Mouse (Mus musculus) lung, embryonic 16.5 days (tissue): ENCODE measurements at regions not wholly inside any gene's neighbourhood (a gene's known extent, or its start where the extent isn't known, plus 50 kb on each side); places are given as distances from the start of the nearest gene placed in this dataset.
A peak's percentile ranks its signal among the peaks of the same experiment; 100 is the strongest.

ENCODE experiments used
- ATAC-seq: fragments of 200-750 bp; cut with Nextera tagmentation; 2 replicates; pipeline ENCODE4 v1.8.0; 2017; ENCODE audit warnings: low read depth, mild to moderate bottlenecking, moderate library complexity
- H3K27ac ChIP-seq: fragments of 300-500 bp; sonication (generic); 2 replicates; pipeline ENCODE4 v1.5.1; 2014; ENCODE audit warnings: mild to moderate bottlenecking, control low read depth, low read length
- H3K27me3 ChIP-seq: fragments of 300-500 bp; sonication (generic); 2 replicates; pipeline ENCODE4 v1.6.1; 2014; ENCODE audit warnings: low read depth, low read length, mixed read lengths; ENCODE audit not compliant: control insufficient read depth, insufficient read depth
- H3K36me3 ChIP-seq: fragments of 300-500 bp; sonication (generic); 2 replicates; pipeline ENCODE4 v1.6.1; 2014; ENCODE audit warnings: low read length; ENCODE audit not compliant: control insufficient read depth, insufficient read depth
- H3K4me1 ChIP-seq: fragments of 300-500 bp; sonication (generic); replicated peaks from 2 replicates; pipeline ENCODE4 v1.6.1; 2014; ENCODE audit warnings: low read length, mixed read lengths; ENCODE audit not compliant: control insufficient read depth, insufficient read depth
- H3K4me2 ChIP-seq: fragments of 300-500 bp; sonication (generic); 2 replicates; pipeline ENCODE4 v1.6.1; 2014; ENCODE audit warnings: low read depth, low read length, control low read depth
- H3K4me3 ChIP-seq: fragments of 300-500 bp; sonication (generic); 2 replicates; pipeline ENCODE4 v1.5.1; 2014; ENCODE audit warnings: mild to moderate bottlenecking, low read length, control low read depth
- H3K9ac ChIP-seq: fragments of 300-500 bp; sonication (generic); 2 replicates; pipeline ENCODE4 v1.6.1; 2014; ENCODE audit warnings: low read length, control low read depth
- H3K9me3 ChIP-seq: fragments of 300-500 bp; sonication (generic); 2 replicates; pipeline ENCODE4 v1.6.1; 2016; ENCODE audit warnings: low read length; ENCODE audit not compliant: control insufficient read depth
- WGBS: fragments of 180-500 bp; shearing (Covaris S2); extraction: QIAGEN DNeasy Blood & Tissue Kit; methylation state at CpG from one replicate; pipeline ENCODE4 v1.1.7; 2014; 5-methylcytosine and 5-hydroxymethylcytosine counted together

DNA sequence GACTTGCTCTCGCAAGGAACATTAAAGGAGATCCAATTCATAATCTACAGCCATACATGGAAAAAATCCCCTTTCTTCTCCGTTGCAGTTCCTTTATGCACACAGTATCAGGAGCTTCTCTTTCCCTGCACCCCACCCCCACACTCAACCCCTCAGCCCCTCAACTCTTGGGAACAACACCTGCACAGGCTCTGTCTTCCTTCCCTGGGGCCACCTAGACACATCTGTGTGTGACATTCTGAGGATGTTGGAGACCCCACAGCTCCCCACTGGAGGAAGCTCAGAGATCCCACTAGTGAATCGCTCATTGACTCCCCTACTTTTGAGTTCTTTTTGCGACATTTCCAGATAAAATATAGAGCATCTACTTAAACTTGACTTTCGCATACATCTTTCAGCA is 174.4 kb downstream of the Icos start:
- 80% methylated on average over 5 of the region's 5 CpGs for WGBS
- Histone ChIP-seq H3K36me3 (no peaks in the 10 kb centered on the region), H3K4me3 (no peak overlapping the region), H3K27ac (no peak overlapping the region), H3K4me1 (no peaks in the 10 kb centered on the region), H3K9ac (no peak overlapping the region), H3K4me2 (no peak overlapping the region), H3K27me3 (no peaks in the 10 kb centered on the region), H3K9me3 (no peaks in the 10 kb centered on the region)
- ATAC-seq, result no peak

DNA sequence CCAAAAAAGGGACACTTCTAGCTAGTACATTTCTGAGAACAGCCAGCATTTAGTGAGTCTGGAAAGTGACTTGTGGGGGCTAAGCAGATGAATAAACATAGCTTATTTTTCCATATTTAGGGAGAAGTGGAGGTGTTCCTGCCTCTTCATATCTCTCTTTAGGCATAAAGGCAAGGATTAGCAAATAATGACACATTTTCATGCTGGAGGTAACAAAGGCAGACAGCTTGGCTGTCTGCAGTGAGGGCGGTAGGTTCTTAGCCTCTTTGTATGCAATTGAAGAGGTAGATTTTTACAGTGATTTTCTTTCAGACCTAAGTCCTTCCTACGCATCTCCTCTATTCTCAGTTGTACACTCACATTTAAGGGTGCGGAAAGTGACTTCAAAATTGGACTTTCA is 176.5 kb downstream of the Icos start:
- Histone ChIP-seq H3K4me1 (no peaks in the 10 kb centered on the region), H3K27me3 (no peaks in the 10 kb centered on the region), H3K36me3 (no peaks in the 10 kb centered on the region), H3K27ac (no peak overlapping the region), H3K9ac (no peak overlapping the region), H3K4me2 (no peak overlapping the region), H3K9me3 (no peaks in the 10 kb centered on the region), H3K4me3 (no peak overlapping the region)
- WGBS, result 87% methylated on average over 3 of the region's 3 CpGs
- ATAC-seq, result no peak

DNA sequence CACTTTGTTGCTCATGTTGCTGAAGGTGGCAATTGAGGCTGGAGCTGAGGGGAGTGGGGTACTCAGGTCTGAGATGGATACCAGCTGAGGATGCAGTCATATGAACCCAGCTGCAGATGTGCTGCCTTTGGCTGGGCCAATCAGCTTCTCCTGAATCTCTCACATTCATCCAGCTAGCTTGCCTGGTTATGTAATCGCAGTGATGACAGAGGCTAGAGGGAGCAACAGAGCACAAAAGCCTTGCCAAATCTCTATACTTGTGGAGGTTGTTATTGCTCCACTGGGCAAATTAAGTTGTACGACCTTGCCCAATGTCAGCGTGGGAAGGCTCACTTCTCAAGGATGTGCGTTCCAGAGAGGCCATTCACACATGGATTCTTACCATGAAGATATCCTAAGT is 179.5 kb downstream of the Icos start:
- Histone ChIP-seq H3K9me3 (no peaks in the 10 kb centered on the region), H3K36me3 (no peaks in the 10 kb centered on the region), H3K4me3 (no peak overlapping the region), H3K4me1 (no peaks in the 10 kb centered on the region), H3K9ac (no peak overlapping the region), H3K27ac (no peak overlapping the region), H3K4me2 (no peak overlapping the region), H3K27me3 (no peaks in the 10 kb centered on the region)
- 76% methylated on average over 4 of the region's 4 CpGs for WGBS
- no peak for ATAC-seq

DNA sequence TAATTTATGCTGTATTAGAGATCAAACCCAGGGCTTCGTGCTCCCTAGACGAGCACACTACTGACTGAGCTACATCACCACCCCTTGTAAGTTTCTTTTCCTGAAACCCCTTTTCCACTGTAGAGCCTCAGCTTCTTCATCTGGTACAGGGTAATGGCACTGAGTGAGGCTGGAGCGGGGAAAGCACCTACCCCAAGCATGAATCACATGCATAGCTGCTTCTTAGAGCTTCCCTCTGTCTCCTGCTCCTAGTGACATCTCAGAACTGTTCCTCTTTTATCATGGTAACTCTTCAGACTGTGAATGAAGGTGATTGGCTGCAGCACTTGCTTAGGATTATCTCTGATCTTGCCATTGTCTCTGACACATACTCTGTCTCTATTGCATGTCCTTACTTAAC is 182.8 kb downstream of the Icos start:
- Histone ChIP-seq H3K9me3 (no peaks in the 10 kb centered on the region), H3K27me3 (no peaks in the 10 kb centered on the region), H3K27ac (no peak overlapping the region), H3K36me3 (no peaks in the 10 kb centered on the region), H3K4me3 (no peak overlapping the region), H3K4me1 (no peaks in the 10 kb centered on the region), H3K9ac (no peak overlapping the region), H3K4me2 (no peak overlapping the region)
- no peak for ATAC-seq
- WGBS, result 80% methylated on average over 3 of the region's 3 CpGs

DNA sequence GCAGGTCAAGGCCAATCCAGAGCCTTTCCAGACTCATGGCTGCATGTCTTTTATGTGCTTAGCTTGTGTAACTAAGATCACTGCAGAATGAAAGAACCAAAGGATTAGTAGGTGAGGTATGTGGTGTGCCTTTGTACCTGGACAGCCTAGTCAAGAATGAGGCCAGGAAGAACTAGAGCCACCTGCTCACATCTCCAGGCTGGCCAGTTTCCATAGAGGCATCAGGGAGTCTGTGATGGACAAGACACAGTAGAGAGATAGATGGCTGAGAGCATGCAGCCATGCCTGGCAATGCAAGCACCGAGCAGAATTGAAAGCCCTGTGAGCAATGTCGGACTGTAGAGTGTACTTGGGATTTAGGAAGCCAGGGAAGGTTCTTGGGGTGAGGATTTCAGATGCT is 186.5 kb downstream of the Icos start:
- H3K36me3 ChIP-seq, result no peaks in the 10 kb centered on the region
- no peak overlapping the region for H3K4me3 ChIP-seq
- H3K4me2 ChIP-seq, result no peak overlapping the region
- H3K27me3 ChIP-seq, result no peaks in the 10 kb centered on the region
- 79% methylated on average over 2 of the region's 2 CpGs for WGBS
- no peaks in the 10 kb centered on the region for H3K4me1 ChIP-seq
- H3K27ac ChIP-seq, result no peak overlapping the region
- H3K9me3 ChIP-seq, result no peaks in the 10 kb centered on the region
- H3K9ac ChIP-seq, result no peak overlapping the region
- ATAC-seq, result no peak

DNA sequence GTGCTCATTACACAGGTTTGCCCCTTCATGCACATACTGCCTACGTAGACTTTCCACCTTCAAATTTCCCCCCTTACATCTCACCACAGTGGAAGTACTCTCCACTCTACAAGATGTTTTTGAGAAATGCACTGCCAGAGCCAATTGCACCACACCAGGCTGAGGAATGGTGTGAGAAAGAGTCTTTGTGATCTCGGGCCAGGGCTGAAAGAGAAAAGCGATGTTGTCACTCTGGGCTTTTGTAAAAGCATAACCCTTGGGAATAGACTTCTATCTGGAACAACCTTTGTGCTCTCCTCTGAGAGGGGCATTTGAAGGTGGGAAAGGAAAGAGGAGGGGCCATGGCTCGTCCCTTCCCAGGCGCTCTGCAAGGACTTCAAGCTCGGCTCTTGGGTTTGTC is 194.2 kb downstream of the Icos start:
- WGBS, result 58% methylated on average over 6 of the region's 6 CpGs
- Histone ChIP-seq H3K27me3 (no peaks in the 10 kb centered on the region), H3K27ac (no peak overlapping the region), H3K4me2 (no peak overlapping the region), H3K9ac (no peak overlapping the region), H3K9me3 (no peaks in the 10 kb centered on the region), H3K4me3 (no peak overlapping the region), H3K4me1 (no peaks in the 10 kb centered on the region), H3K36me3 (no peaks in the 10 kb centered on the region)
- ATAC-seq, result peak; percentile 26; the same call in 1 of the 2 replicates

DNA sequence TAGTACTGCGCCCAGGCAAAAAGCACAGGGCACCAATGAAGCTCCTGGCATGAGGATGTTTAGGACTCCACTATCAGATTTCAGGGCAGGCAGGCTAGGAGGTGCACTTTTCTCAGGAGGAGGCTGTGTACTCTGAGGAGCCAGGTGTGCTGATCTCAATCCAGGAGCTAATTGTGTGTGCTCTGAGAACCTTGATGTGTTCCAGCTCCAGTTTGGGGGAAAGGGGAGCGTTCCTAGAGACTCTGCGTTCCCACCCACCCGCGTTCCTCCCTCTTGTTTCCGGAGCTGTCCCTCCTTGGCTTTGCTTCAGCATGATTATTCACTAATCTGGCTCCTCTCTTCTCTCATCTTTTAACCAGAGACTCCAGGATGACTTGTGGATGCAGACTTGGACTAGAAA is 195.2 kb downstream of the Icos start:
- no peak overlapping the region for H3K4me2 ChIP-seq
- H3K27me3 ChIP-seq, result no peaks in the 10 kb centered on the region
- H3K4me3 ChIP-seq, result no peak overlapping the region
- 65% methylated on average over 6 of the region's 6 CpGs for WGBS
- H3K36me3 ChIP-seq, result no peaks in the 10 kb centered on the region
- H3K9ac ChIP-seq, result no peak overlapping the region
- no peak for ATAC-seq
- no peaks in the 10 kb centered on the region for H3K9me3 ChIP-seq
- no peak overlapping the region for H3K27ac ChIP-seq
- no peaks in the 10 kb centered on the region for H3K4me1 ChIP-seq

DNA sequence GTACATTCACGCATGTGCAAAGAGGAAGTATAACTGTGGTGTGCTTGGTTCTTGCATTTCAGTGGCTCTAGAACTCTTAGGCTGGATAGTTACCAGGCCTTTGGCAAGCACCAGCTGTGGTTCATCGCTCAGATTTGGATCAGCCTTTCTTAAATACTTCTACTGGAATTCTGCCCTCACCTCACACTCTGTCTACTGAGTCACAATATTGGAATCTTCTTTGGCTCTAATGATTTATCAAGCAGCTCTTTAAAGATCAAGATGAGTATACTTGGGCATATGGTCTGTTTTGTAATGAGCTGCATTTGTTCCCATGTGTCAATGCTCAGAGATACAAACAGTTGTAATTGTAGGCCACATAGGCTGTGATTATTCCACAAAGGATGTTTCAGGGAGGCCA is 197.5 kb downstream of the Icos start:
- Histone ChIP-seq H3K27me3 (no peaks in the 10 kb centered on the region), H3K9ac (no peak overlapping the region), H3K4me1 (no peaks in the 10 kb centered on the region), H3K4me2 (no peak overlapping the region), H3K36me3 (no peaks in the 10 kb centered on the region), H3K9me3 (no peaks in the 10 kb centered on the region), H3K27ac (no peak overlapping the region), H3K4me3 (no peak overlapping the region)
- ATAC-seq, result no peak
- WGBS, result 83% methylated on average over 2 of the region's 2 CpGs

DNA sequence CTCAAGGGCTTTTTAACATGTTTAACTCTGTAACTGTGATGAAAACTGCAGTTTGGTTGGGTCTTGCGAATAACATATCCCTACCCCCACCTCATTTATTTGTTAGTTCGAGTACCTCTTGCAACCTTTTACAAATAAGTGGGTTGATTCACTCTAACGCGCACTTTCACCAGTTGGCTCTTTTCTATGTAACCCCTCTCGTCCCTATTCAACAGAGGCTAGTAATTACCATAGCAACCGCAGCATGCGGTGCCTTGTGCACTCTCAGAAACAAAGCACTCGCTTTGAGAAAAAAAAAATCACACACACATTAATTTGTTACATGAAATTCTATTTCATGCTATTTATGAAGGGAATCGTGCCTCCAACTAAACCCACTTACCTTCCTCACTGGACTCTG is 201.7 kb downstream of the Icos start:
- Histone ChIP-seq H3K9me3 (no peaks in the 10 kb centered on the region), H3K36me3 (no peaks in the 10 kb centered on the region), H3K4me1 (peaks cover 7% of the 10 kb centered on the region; the same call in 1 of the 2 replicates), H3K27me3 (no peaks in the 10 kb centered on the region), H3K4me3 (no peak overlapping the region), H3K4me2 (no peak overlapping the region), H3K9ac (no peak overlapping the region), H3K27ac (no peak overlapping the region)
- 63% methylated on average over 9 of the region's 9 CpGs for WGBS
- ATAC-seq, result no peak

DNA sequence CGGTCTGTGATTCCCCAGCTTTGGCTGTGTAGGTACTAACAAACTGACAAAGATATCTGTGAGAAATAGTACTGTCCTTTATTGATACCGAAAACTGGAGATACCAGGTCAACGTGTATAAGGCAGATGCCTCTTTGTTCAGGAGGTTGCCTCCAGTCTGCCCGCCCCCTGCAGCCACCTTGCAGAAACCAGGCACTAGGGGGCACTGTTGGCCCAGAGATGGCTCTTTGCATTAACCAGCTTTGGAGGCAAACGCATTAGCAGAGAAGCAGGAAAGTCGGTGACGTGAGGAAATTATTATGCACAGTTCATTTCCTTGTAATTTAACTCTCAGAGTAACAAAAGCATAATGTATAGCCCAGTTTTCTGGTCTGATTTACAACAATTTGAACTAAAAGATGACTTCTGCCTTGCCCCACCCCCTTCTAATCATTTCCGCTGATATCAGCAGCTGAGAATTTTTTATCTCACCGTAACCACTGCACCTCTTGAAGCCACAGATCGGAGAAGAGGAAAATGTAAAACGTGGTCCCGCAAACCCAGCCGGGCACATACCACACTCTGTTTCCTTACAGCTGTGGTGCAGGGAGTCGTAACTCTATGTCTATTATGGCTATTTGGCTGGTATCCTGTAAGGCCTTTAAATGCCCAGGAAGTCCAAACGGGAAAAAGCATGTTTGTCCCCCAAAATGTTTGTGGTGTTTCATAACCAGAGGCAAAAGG is 203.5 kb downstream of the Icos start:
- WGBS, result 8% methylated on average over 15 of the region's 15 CpGs
- Histone ChIP-seq H3K4me3 (peak overlapping the region; percentile 42), H3K27me3 (no peaks in the 10 kb centered on the region), H3K27ac (no peak overlapping the region), H3K9ac (peak overlapping the region; percentile 57), H3K4me1 (peaks cover 7% of the 10 kb centered on the region; the same call in 1 of the 2 replicates), H3K4me2 (peak overlapping the region; percentile 76), H3K36me3 (no peaks in the 10 kb centered on the region), H3K9me3 (no peaks in the 10 kb centered on the region)
- peak; percentile 82; the same call in 1 of the 2 replicates for ATAC-seq
